Mouse (Mus musculus): ENCODE data around the gene Pou2f2.
"Not testable (repeated sequence)": the region's sequence is repeated elsewhere in the genome, so short reads cannot be mapped to it uniquely, and the experiment has no call there.

The Pou2f2 gene

DNA sequence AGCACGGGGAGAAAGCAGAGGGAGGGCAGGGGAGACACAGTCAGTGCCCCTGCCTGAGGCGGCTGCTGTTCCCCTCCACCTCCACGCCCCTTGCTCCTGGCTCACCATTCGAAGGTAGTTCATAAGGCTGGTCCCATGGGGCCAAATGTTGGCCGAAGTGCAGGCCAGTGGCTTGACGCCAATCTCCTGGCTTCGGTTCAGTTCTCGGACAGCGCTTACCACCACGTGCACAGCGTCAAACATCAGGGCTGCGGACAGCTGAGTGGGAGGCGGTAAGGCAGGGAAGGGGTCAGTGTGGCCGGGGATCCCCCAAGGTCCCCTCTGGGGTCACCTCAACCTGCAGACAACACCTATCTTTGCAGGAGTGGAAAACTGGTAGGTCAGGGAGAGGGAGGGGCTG is 120.7 kb downstream of the Pou2f2 start:
- DNase-seq (ENCODE audit: low spot score) = peak; percentile 59

DNA sequence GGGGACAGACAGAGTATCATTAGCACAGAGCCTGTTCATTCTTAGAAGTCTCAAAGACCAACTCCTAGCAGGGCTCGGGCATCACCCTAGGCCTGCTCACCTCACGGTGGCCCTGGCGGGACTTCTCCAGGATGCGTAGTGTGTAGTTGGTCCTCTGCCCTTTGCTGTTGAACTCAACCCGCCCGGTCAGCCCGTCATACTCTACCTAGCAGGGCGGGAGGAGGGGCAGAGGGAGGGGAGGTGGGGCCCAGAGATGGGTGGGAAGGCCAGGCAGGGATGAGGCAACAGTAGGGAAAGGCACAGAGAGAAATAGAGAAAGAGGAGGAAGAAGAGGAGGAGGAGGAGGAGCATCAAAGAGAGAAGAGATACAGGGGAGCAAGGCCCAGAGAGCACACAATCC is 121.1 kb downstream of the Pou2f2 start:
- no peak for DNase-seq (ENCODE audit: low spot score)

DNA sequence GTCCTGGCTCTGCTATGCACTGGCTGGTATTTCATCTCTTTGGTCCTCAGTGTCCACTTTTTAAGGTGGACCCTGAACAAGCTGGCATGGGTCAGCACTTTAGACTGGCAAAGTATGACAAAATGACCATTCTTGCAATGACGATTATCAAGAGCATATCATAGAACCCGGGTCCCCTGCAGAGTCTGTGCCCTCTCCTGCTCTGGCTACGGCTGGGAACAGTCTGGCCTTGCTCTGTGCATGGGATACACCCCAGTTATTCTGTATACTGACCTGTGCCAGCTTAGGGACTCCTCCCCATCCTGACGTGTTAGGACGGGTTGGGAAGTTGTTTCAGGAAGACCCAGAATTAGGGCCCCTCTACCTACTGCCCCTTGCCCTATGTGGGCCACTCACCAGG is 121.6 kb downstream of the Pou2f2 start:
- DNase-seq (ENCODE audit: low spot score) = no peak

DNA sequence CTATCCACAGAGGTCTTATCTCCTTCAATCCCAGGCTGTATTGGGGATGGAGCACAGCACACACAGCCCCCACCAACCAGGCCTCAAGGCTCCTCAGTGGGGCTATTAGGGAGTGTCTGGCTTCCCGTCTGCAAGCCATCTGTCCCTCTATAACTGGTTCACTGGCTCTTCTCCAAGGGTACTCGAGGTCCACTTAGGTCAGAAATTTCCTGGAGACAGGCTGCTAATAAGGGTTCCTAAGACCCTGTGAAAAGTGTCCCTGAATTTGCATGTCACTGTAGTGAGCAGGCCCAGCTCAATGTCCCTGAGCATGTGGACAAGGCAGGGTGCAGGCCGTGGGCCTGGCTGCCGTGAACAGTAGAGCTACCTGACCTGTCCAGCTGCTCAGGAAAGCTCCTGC is 122.6 kb downstream of the Pou2f2 start:
- DNase-seq (ENCODE audit: low spot score) = no peak

DNA sequence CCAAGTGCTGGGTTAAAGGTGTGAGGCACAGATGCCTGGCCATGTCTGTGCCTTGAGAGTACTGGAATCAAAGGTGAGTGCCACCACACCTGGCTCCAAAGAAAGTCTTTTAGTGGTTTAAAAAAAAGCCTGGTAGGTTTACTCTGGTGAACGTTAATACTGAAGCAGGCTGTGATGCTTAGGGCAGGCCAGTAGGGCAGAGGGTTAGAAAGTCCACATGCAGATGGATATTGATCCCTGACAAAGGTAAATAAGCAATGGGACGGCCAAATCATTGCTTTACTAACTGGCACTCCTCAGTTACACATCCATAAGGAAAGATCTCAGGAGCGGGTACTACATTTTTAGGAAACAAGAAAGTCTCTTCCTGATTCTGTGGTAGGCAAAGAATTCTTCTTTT is 126.9 kb downstream of the Pou2f2 start:
- no peak for DNase-seq (ENCODE audit: low spot score)

DNA sequence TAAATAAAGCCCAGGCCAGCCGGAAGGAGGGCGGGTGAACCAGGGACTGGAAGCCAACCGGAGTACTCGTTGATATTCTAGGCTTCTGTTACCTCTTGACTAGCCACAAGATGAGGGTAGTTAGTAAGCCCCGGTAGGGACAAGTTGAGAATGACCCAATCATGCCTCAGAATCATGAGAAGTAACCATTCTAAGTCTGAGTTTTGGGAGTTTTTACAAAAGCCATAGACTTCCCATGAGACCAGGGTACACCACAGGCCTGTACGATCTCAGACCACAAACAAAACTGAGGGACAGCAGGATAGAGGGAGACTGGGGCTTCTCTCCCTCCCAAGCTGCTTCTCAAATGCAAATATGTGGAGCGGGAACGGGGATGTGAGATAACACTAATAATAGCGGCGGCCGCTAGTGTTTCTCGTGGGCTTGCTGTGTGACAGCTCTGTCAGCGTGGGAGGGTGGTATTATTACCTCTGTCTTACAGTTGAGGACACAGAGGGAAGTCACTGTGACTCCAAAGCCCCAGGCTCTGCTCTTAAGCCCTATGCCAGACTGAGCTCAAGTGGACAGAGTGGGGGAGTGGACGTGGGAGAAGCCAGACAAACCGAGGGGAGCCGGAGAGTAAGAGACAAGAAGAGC is 130.1 kb downstream of the Pou2f2 start:
- DNase-seq (ENCODE audit: low spot score) = no peak

DNA sequence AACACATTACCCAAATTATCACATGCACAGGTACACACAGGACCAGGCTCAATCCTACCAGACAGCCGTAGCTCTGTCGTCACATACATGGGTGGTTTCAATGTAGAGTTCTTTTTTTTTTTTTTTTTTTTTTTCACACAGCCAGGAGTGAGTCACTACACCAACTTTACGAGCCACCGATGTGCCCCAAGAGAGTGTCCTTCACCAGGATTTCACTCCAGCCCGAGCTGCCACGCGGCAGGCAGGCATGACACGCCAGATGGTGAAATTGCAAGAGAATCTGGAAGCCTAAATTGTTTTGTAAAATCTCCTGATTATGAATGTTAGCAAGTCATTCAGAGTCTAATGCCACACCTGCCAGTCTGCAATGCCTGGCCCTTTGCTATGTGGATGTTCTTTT is 132.2 kb downstream of the Pou2f2 start:
- peak; percentile 52 for DNase-seq (ENCODE audit: low spot score)

DNA sequence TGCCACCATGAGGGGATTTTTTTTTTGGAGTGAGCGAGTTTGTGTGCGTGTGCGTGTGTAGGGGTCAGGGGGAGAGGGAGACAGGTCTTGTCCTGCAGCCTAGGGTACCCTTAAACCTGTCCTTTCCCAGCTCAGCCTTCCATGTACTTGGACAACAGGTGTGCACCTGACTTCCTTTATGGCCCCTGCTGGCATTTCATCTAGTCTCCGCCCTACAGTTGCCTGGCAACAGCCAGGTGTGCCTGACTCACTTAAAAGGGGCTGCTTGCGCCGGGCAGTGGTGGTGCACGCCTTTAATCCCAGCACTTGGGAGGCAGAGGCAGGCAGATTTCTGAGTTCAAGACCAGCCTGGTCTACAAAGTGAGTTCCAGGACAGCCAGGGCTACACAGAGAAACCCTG is 134.9 kb downstream of the Pou2f2 start:
- not testable (repeated sequence) for DNase-seq (ENCODE audit: low spot score)

DNA sequence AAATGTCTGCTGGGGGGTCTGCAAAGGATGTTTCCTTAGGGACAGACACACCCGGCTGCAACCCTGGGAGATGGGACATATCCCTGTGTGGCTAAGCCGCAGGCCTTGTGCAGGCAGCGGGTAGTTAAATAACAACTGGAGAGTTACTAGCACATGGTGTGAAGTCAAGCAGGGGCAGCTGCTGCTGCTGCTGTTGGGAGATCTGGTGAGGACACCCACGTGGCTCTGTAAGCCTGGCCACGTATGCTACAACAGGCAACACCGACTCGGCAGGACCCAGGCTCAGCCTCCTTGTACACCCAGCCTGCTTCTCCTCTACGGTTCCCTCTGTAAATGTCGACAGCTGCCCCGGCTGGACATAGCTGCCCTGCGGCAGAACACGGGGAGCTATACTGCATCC is 137.6 kb downstream of the Pou2f2 start:
- no peak for DNase-seq (ENCODE audit: low spot score)

Measured in adipocyte (in vitro differentiated cells).